Mouse (Mus musculus): Measurements from ENCODE around the gene Fam169b.

Gene Fam169b

GRCm38 (mm10) chr7:68318006-68318788, 44.6 kb downstream of the Fam169b start:
- no peak for DNase-seq (ENCODE audit: extremely low read depth, low read depth, low spot score)

GRCm38 (mm10) chr7:68318979-68319378, 45.3 kb downstream of the Fam169b start:
- no peak for DNase-seq (ENCODE audit: extremely low read depth, low read depth, low spot score)

- no peak for DNase-seq (ENCODE audit: extremely low read depth, low read depth, low spot score)
Measured at GRCm38 (mm10) chr7:68320078-68320810, 46.6 kb downstream of the Fam169b start.

GRCm38 (mm10) chr7:68323051-68323450, 49.4 kb downstream of the Fam169b start:
- no peak for DNase-seq (ENCODE audit: extremely low read depth, low read depth, low spot score)

GRCm38 (mm10) chr7:68326190-68326722, 52.6 kb downstream of the Fam169b start:
- DNase-seq (ENCODE audit: extremely low read depth, low read depth, low spot score): no peak

- no peak for DNase-seq (ENCODE audit: extremely low read depth, low read depth, low spot score)
Measured at GRCm38 (mm10) chr7:68329000-68329399, 55.4 kb downstream of the Fam169b start.

- no peak for DNase-seq (ENCODE audit: extremely low read depth, low read depth, low spot score)
Measured at GRCm38 (mm10) chr7:68332799-68333198, 59.2 kb downstream of the Fam169b start.

- DNase-seq (ENCODE audit: extremely low read depth, low read depth, low spot score): no peak
Measured at GRCm38 (mm10) chr7:68337080-68337781, 63.6 kb downstream of the Fam169b start.

GRCm38 (mm10) chr7:68338680-68339079, 65.0 kb downstream of the Fam169b start:
- DNase-seq (ENCODE audit: extremely low read depth, low read depth, low spot score): no peak

- no peak for DNase-seq (ENCODE audit: extremely low read depth, low read depth, low spot score)
Measured at GRCm38 (mm10) chr7:68344561-68344960, 70.9 kb downstream of the Fam169b start.

- DNase-seq (ENCODE audit: extremely low read depth, low read depth, low spot score): no peak
Measured at GRCm38 (mm10) chr7:68345963-68346362, 72.3 kb downstream of the Fam169b start.

- DNase-seq (ENCODE audit: extremely low read depth, low read depth, low spot score): no peak
Measured at GRCm38 (mm10) chr7:68355325-68356076, 81.9 kb downstream of the Fam169b start.

- DNase-seq (ENCODE audit: extremely low read depth, low read depth, low spot score): no peak
Measured at GRCm38 (mm10) chr7:68357407-68357806, 83.8 kb downstream of the Fam169b start.

- DNase-seq (ENCODE audit: extremely low read depth, low read depth, low spot score): no peak
Measured at GRCm38 (mm10) chr7:68362609-68363008, 89.0 kb downstream of the Fam169b start.

GRCm38 (mm10) chr7:68365711-68366110, 92.1 kb downstream of the Fam169b start:
- no peak for DNase-seq (ENCODE audit: extremely low read depth, low read depth, low spot score)

GRCm38 (mm10) chr7:68368948-68369347, 95.3 kb downstream of the Fam169b start:
- DNase-seq (ENCODE audit: extremely low read depth, low read depth, low spot score): no peak

- no peak for DNase-seq (ENCODE audit: extremely low read depth, low read depth, low spot score)
Measured at GRCm38 (mm10) chr7:68369694-68370093, 96.1 kb downstream of the Fam169b start.

- no peak for DNase-seq (ENCODE audit: extremely low read depth, low read depth, low spot score)
Measured at GRCm38 (mm10) chr7:68374109-68374857, 100.6 kb downstream of the Fam169b start.

GRCm38 (mm10) chr7:68382187-68382586, 108.5 kb downstream of the Fam169b start:
- DNase-seq (ENCODE audit: extremely low read depth, low read depth, low spot score): no peak

- DNase-seq (ENCODE audit: extremely low read depth, low read depth, low spot score): no peak
Measured at GRCm38 (mm10) chr7:68386767-68387166, 113.1 kb downstream of the Fam169b start.
